Mouse (Mus musculus): ENCODE data around the gene Gpr4. TPM values are rescaled to one million over a fixed set of nuclear protein-coding genes. Genes with fewer than 3 reads are reported as not detected.

Gpr4 gene
- total and polyA plus RNA-seq, 2 experiments from 2014 or later, result 2.2 to 5.9 TPM

- ATAC-seq, result no peak
- no peak overlapping the region for H3K9ac ChIP-seq
- 84% methylated on average over 4 of the region's 4 CpGs for WGBS
Measured at GRCm38 (mm10) chr7:19252078-19252477, 39.7 kb downstream of the Gpr4 start.

GRCm38 (mm10) chr7:19253437-19253836 is 41.1 kb downstream of the Gpr4 start:
- Histone ChIP-seq H3K4me2 (ENCODE audit: low read depth) (no peak overlapping the region), H3K4me1 (ENCODE audit: insufficient read depth) (no peaks in the 10 kb centered on the region), H3K9ac (no peak overlapping the region), H3K9me3 (ENCODE audit: low read length) (no peaks in the 10 kb centered on the region), H3K4me3 (ENCODE audit: low read depth, low read length) (no peak overlapping the region), H3K27ac (ENCODE audit: low read depth, low read length) (no peak overlapping the region), H3K36me3 (ENCODE audit: insufficient read depth) (peaks cover 28% of the 10 kb centered on the region), H3K27me3 (ENCODE audit: insufficient read depth, low read length) (no peaks in the 10 kb centered on the region)
- ATAC-seq, result no peak
- 55% methylated on average over 5 of the region's 5 CpGs for WGBS
- DNase-seq, result no peak
- no peak for TF ChIP-seq CTCF (IDR thresholded peaks at IDR 0.05; ENCODE audit: low read depth)

More at GRCm38 (mm10) chr7:19252078-19252477, 39.7 kb downstream of the Gpr4 start:
- Histone ChIP-seq H3K4me3 (ENCODE audit: low read depth, low read length) (no peak overlapping the region), H3K4me2 (ENCODE audit: low read depth) (no peak overlapping the region), H3K4me1 (ENCODE audit: insufficient read depth) (no peaks in the 10 kb centered on the region), H3K27ac (ENCODE audit: low read depth, low read length) (no peak overlapping the region), H3K36me3 (ENCODE audit: insufficient read depth) (peaks cover 17% of the 10 kb centered on the region; the same call in 1 of the 2 replicates), H3K9me3 (ENCODE audit: low read length) (no peaks in the 10 kb centered on the region), H3K27me3 (ENCODE audit: insufficient read depth, low read length) (no peaks in the 10 kb centered on the region)
- TF ChIP-seq CTCF (IDR thresholded peaks at IDR 0.05; ENCODE audit: low read depth), result no peak
- DNase-seq, result no peak

- Histone ChIP-seq H3K4me2 (ENCODE audit: low read depth) (no peak overlapping the region), H3K9ac (no peak overlapping the region), H3K36me3 (ENCODE audit: insufficient read depth) (peaks cover 45% of the 10 kb centered on the region), H3K27me3 (ENCODE audit: insufficient read depth, low read length) (no peaks in the 10 kb centered on the region), H3K27ac (ENCODE audit: low read depth, low read length) (no peak overlapping the region), H3K4me1 (ENCODE audit: insufficient read depth) (no peaks in the 10 kb centered on the region), H3K4me3 (ENCODE audit: low read depth, low read length) (no peak overlapping the region), H3K9me3 (ENCODE audit: low read length) (no peaks in the 10 kb centered on the region)
- DNase-seq (no peak), ATAC-seq (no peak)
- 86% methylated on average over 17 of the region's 17 CpGs for WGBS
- no peak for TF ChIP-seq CTCF (IDR thresholded peaks at IDR 0.05; ENCODE audit: low read depth)
Measured at GRCm38 (mm10) chr7:19255395-19255794, 43.1 kb downstream of the Gpr4 start.

- Histone ChIP-seq H3K4me3 (ENCODE audit: low read depth, low read length) (no peak overlapping the region), H3K9me3 (ENCODE audit: low read length) (no peaks in the 10 kb centered on the region), H3K27ac (ENCODE audit: low read depth, low read length) (no peak overlapping the region), H3K27me3 (ENCODE audit: insufficient read depth, low read length) (no peaks in the 10 kb centered on the region), H3K9ac (no peak overlapping the region), H3K4me1 (ENCODE audit: insufficient read depth) (no peaks in the 10 kb centered on the region), H3K4me2 (ENCODE audit: low read depth) (no peak overlapping the region), H3K36me3 (ENCODE audit: insufficient read depth) (peaks cover 54% of the 10 kb centered on the region)
- TF ChIP-seq CTCF (IDR thresholded peaks at IDR 0.05; ENCODE audit: low read depth), result no peak
- DNase-seq (no peak), ATAC-seq (no peak)
- 92% methylated on average over 7 of the region's 7 CpGs for WGBS
Measured at GRCm38 (mm10) chr7:19256567-19256966, 44.2 kb downstream of the Gpr4 start.

GRCm38 (mm10) chr7:19257390-19258022 is 45.2 kb downstream of the Gpr4 start:
- Histone ChIP-seq H3K4me1 (ENCODE audit: insufficient read depth) (no peaks in the 10 kb centered on the region), H3K27ac (ENCODE audit: low read depth, low read length) (no peak overlapping the region), H3K4me2 (ENCODE audit: low read depth) (no peak overlapping the region), H3K27me3 (ENCODE audit: insufficient read depth, low read length) (no peaks in the 10 kb centered on the region), H3K9me3 (ENCODE audit: low read length) (no peaks in the 10 kb centered on the region), H3K36me3 (ENCODE audit: insufficient read depth) (peaks cover 61% of the 10 kb centered on the region), H3K4me3 (ENCODE audit: low read depth, low read length) (no peak overlapping the region), H3K9ac (no peak overlapping the region)
- DNase-seq, result peak; percentile 75
- no peak for TF ChIP-seq CTCF (IDR thresholded peaks at IDR 0.05; ENCODE audit: low read depth)
- WGBS, result 30% methylated on average over 11 of the region's 11 CpGs
- peak; percentile 91 for ATAC-seq

- Histone ChIP-seq H3K36me3 (ENCODE audit: insufficient read depth) (peaks cover 67% of the 10 kb centered on the region), H3K9ac (no peak overlapping the region), H3K27ac (ENCODE audit: low read depth, low read length) (no peak overlapping the region), H3K4me3 (ENCODE audit: low read depth, low read length) (no peak overlapping the region), H3K9me3 (ENCODE audit: low read length) (no peaks in the 10 kb centered on the region), H3K4me1 (ENCODE audit: insufficient read depth) (no peaks in the 10 kb centered on the region), H3K4me2 (ENCODE audit: low read depth) (no peak overlapping the region), H3K27me3 (ENCODE audit: insufficient read depth, low read length) (no peaks in the 10 kb centered on the region)
- WGBS, result 66% methylated on average over 3 of the region's 3 CpGs
- TF ChIP-seq CTCF (IDR thresholded peaks at IDR 0.05; ENCODE audit: low read depth), result no peak
- DNase-seq (no peak), ATAC-seq (no peak)
Measured at GRCm38 (mm10) chr7:19258336-19258735, 46.0 kb downstream of the Gpr4 start.

- no peak for TF ChIP-seq CTCF (IDR thresholded peaks at IDR 0.05; ENCODE audit: low read depth)
- Histone ChIP-seq H3K27ac (ENCODE audit: low read depth, low read length) (no peak overlapping the region), H3K9me3 (ENCODE audit: low read length) (no peaks in the 10 kb centered on the region), H3K4me1 (ENCODE audit: insufficient read depth) (peaks cover 7% of the 10 kb centered on the region), H3K9ac (no peak overlapping the region), H3K36me3 (ENCODE audit: insufficient read depth) (peaks cover 36% of the 10 kb centered on the region), H3K4me2 (ENCODE audit: low read depth) (no peak overlapping the region), H3K27me3 (ENCODE audit: insufficient read depth, low read length) (no peaks in the 10 kb centered on the region), H3K4me3 (ENCODE audit: low read depth, low read length) (no peak overlapping the region)
- WGBS, result 80% methylated on average over 7 of the region's 7 CpGs
- DNase-seq, result no peak
- ATAC-seq, result no peak
Measured at GRCm38 (mm10) chr7:19265147-19265546, 52.8 kb downstream of the Gpr4 start.
